Mouse (Mus musculus) testis, adult 10 weeks (tissue): ENCODE measurements around the gene Trim10. TPM values are rescaled to one million over a fixed set of nuclear protein-coding genes. Genes with fewer than 3 reads are reported as not detected.

ENCODE experiments used
- polyA plus RNA-seq: library from polyadenylated mRNA; stranded (reverse); fragments of 350-450 nt; fragmentation: Illumina TruSeq; extraction: RNeasy Lipid Tissue Mini Kit (QIAGEN cat#74804); gene quantifications from one replicate; pipeline ENCODE4 v1.2.3, GENCODE M21; 2014; ENCODE audit warnings: low read depth, low replicate concordance

Gene Trim10
- polyA plus RNA-seq: not detected

DNA sequence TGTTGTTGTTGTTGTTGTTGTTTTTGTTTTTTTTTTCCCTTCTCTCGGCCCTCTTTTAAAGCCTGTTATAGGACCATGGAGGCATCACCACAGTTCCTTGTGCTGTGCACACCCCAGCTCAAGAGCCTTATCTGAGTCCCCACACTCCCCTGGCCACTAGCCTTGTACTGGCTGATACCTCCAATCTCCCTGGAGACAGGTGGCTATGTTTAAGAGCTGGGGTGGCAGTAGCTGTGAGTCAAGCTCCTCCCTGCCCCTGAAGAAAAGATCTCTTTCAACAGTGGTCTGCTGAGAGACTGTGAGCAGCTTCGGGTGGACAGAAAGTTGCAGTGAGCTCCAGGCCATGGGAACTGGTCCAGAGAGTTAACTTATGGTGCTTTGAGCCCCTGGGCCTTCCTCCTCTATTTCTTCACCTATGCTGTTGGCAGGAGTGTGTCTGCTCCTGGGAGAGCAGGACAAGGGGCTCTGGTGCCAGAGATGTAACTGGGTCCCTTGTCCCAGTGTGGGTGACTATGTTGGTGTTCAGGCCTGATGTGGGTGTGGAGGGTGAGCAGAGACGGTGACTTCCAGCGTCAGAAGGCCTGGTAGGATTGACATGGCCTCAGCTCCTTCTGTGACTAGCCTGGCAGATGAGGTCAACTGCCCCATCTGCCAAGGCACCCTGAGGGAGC is at the start of gene Trim10:
TSS of gene Trim10 (plus strand) at position 291 of the 671 bp plus-strand sequence.

DNA sequence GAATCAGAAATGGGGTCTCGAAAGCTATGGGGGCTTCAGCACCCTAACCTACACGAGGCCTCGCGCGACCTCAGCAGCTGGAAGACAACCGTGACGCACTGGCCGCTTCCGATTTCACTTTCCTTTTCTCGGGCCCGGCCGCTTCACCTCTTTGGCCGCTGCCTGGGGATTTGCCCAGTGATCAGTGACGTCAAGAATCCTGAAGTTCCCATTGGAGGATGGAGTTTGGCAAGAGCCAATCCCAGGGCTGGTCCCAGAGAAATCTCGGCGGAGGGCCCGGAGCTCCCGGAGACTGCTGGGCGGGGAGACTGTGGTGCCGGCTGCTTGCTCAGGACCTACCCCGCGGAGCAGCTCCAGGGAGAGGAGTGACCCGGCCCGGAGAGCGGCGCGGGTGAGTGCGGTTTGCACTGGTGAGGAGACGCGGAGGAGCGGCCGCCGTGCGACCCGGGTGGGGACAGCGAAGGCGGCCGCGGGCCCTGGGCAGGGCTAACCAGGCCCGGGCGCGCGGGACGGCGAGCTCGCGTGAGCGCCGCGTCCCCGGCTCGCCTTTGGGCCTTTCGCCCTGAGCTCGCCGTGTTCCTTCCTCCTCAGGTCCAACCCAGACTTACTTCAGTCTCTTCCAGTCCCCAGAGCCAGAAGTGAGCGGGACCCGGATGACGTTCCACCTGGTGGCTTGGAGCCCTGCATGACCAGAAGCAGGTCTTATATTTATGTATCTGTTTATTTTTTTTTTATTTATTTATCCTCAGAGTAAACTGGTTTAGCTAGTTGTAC is 32.3 kb upstream of the Trim10 start, which contains the start of gene Trim26:
TSS of gene Trim26 (plus strand) at position 261 of the 774 bp plus-strand sequence.

DNA sequence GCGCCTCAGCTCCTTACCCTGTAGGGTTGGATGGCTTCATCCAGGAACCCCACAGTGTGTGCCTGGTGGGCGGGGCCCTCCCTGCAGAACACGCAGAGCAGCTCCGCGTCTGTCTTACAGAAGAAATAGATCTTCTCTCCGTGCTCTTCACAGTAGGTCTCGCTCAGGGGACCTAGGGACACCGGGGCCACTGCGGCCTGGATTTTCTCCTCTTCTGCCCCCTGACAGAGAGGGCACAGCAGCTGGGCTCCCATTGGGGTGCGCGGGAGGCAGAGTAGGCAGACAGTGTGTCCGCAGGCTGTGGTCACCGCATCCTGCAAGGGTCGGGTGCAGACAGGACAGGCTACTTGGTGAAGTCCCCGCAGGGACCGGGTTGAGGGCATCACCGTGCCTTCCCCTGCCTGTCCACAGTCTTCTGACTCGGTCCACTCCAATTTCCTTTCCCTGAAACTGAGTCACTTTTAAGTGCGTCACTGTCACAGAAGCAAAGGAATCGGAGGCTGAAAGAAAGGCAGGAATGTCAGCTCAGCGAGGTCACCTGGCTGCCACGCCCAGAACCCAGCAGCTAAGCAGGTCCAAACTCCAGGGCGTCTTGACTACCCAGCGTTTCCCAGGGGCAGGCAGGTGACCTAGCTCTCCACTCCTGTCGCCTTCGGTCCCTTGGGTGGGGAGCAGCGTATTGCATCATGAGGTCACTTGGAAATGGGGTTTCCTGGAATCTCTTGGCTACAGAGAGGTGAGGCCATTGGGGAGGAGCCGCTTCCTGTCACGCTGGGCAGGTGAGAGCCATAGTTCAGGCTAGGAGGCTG is 2.5 kb upstream of the Trim10 start, which contains the start of gene Trim15:
TSS of gene Trim15 (minus strand) at position 492 of the 809 bp plus-strand sequence.

DNA sequence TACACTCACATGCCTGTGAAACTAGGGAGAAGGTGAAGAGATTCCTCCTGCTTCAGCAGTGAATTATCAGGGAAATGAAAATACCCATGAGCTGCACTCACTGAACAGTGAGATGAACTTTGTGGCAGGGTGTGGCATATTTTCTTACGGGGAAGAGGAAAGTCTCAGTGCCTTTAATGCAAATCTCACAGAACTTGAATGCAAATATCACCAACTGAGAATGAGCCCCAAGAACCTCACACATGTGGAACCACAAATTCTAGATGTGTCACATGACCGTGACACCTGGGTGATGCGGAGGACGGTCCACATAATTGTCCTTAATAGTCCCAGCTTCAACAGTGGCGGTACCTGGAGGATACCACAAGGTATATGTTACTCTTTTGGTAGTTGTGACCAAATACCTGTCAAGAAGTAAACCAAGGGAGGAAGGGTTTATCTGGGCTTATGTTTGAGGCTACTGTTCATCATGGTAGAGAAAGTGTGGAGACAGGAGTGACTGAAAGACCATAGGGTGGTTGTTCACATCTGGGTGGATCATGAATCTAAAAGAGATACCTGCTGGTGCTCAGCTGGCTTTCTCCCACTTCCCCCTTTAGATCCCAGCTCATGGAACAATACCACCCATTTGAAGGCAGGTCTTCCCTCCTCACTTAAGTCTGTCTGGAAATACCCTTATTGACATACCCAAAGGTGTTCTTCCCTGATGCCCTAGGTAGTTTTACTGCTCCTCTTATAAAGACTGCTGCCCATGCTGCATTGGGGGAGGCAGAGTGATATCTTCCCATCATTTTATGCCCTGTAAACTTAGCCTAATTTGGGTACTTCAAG is 20.9 kb downstream of the Trim10 start, which contains the start of gene Trim40:
TSS of gene Trim40 (minus strand) at position 51 of the 831 bp plus-strand sequence.

DNA sequence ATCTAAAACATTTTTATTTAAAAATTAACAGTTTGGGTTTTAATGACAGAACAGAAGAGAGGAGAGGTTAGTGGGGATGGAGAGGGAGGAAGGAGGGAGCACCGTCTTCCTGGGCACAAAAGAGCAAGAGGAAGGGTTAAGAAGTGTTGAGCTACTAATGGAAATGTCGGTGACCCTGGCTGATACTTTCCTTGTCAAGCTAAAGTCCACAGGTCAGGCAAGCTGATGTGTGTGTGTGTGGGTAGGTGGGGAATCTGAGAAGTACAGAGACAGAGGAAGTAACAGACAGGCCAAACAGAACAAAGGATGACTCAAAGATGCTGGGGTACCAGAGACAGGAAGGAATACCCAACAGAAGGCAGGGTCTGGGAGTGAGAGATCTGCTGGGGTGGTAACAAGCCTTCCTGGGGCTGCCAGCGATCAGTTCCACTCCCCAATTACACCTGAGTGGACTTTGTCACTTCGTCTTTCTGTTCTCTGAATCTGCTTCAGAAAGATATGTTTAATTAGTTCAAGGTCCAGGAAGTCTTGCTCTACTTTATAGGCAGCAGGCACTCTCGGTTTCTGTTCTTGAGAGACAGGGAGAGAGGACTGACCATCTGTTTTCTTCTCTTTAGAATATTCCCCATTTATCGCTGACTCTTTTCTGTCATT is 28.3 kb downstream of the Trim10 start, which contains the start of gene Trim31:
TSS of gene Trim31 (plus strand) at position 567 of the 654 bp plus-strand sequence.

Other genes with a start within 250 kb of the Trim10 start
- gene H2-M9, start 226.9 kb upstream of the Trim10 start, polyA plus RNA-seq: not detected
- gene H2-M1, start 197.4 kb upstream of the Trim10 start, polyA plus RNA-seq: not detected
- not detected for gene H2-M10.5, start 96.7 kb upstream of the Trim10 start, polyA plus RNA-seq
- gene H2-M10.6, start 57.4 kb upstream of the Trim10 start, polyA plus RNA-seq: not detected
- gene Trim26, start 32.4 kb upstream of the Trim10 start, polyA plus RNA-seq: 21.2 TPM
- gene Trim15, start 2.4 kb upstream of the Trim10 start, polyA plus RNA-seq: not detected
- not detected for gene Trim40, start 20.5 kb downstream of the Trim10 start, polyA plus RNA-seq
- gene Trim31, start 28.5 kb downstream of the Trim10 start, polyA plus RNA-seq: not detected
- gene Rnf39, start 73.3 kb downstream of the Trim10 start, polyA plus RNA-seq: not detected
- gene Ppp1r11, start 82.2 kb downstream of the Trim10 start, polyA plus RNA-seq: 163 TPM
- 36.6 TPM for gene Znrd1, start 89.0 kb downstream of the Trim10 start, polyA plus RNA-seq
- gene Znrd1as, start 89.0 kb downstream of the Trim10 start, polyA plus RNA-seq: 458 TPM
- gene 2410137M14Rik, start 111.7 kb downstream of the Trim10 start, polyA plus RNA-seq: 0.97 TPM
- gene H2-M5, start 120.0 kb downstream of the Trim10 start, polyA plus RNA-seq: 0.97 TPM
- 27.4 TPM for gene Zfp57, start 131.6 kb downstream of the Trim10 start, polyA plus RNA-seq
- gene Mog, start 153.8 kb downstream of the Trim10 start, polyA plus RNA-seq: not detected
- gene Gabbr1, start 176.4 kb downstream of the Trim10 start, polyA plus RNA-seq: 10.9 TPM
- gene Olfr90, start 218.9 kb downstream of the Trim10 start, polyA plus RNA-seq: not detected
- 0.07 TPM for gene Olfr91, start 228.7 kb downstream of the Trim10 start, polyA plus RNA-seq